Mouse (Mus musculus) macrophage (primary cell): ENCODE data around the gene Macrod2. TPM values are rescaled to one million over a fixed set of nuclear protein-coding genes. Genes with fewer than 3 reads are reported as not detected.

Experiments used
- H3K27ac ChIP-seq: fragments of 350-480 bp; formaldehyde crosslinking; 2 replicates; pipeline ENCODE4 v1.9.0; 2021
- H3K36me3 ChIP-seq: fragments of 350-480 bp; formaldehyde crosslinking; 2 replicates; pipeline ENCODE4 v1.9.0; 2021; ENCODE audit errors: inconsistent target
- H3K4me3 ChIP-seq: fragments of 350-480 bp; formaldehyde crosslinking; 2 replicates; pipeline ENCODE4 v1.9.0; 2021; ENCODE audit errors: inconsistent target
- H3K79me2 ChIP-seq: fragments of 350-480 bp; formaldehyde crosslinking; 2 replicates; pipeline ENCODE4 v1.9.0; 2021; ENCODE audit errors: inconsistent target
- WGBS: methylation state at CpG from one replicate; pipeline ENCODE4 v1.1.7; 2026; ENCODE audit warnings: inconsistent platforms; ENCODE audit not compliant: missing documents; 5-methylcytosine and 5-hydroxymethylcytosine counted together
- polyA plus RNA-seq: library from polyadenylated mRNA; stranded (reverse); fragments of 250-400 nt; gene quantifications from 3 replicates; pipeline ENCODE4 v1.2.4, GENCODE M21; 2018; ENCODE audit warnings: inconsistent platforms

Gene Macrod2
- polyA plus RNA-seq, 1 experiment from 2014 or later = 0.59 TPM

DNA sequence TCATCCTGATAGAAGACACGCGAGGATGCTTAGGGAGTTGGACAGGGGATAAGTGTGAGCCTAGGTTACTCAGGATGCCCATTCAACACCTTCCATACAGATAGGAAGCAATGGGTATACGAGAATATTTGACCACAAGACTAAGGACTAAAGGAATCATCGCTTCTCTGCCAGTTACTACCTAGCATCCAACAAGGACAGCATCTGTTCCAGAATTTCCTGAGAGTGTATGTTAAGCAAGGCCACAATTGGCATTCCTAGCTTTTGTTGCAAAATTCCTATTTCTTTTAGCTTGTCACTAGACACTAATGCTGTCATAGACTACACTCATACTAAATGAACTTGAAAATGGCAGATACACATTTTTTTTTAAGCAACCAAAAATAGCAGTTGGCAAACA lies 269.3 kb downstream of the Macrod2 start:
- Histone ChIP-seq H3K79me2 (no peaks in the 10 kb centered on the region), H3K27ac (no peak overlapping the region), H3K36me3 (no peaks in the 10 kb centered on the region), H3K4me3 (no peak overlapping the region)
- 87% methylated on average over 4 of the region's 4 CpGs for WGBS

DNA sequence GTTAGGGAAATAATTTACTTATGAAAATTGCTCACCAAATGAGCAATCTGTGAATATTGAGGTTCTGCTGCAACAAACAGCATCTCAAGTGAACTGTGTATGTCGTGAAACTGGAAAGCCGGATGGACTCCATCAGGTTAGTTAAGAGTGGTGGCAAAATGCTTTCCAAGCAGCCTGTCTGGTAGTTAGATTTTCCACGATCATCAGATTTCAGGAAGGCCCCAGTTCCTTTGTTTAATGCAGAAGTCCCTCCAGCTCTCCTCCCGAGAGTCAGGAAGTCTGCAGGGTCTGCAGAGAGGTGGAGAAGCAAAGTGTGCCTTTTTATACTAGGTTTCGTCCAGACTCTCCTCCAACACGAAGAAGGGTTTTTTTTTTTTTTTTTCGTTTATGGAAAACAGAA lies 271.7 kb downstream of the Macrod2 start:
- WGBS = 61% methylated on average over 6 of the region's 7 CpGs
- Histone ChIP-seq H3K4me3 (no peak overlapping the region), H3K27ac (no peak overlapping the region), H3K79me2 (no peaks in the 10 kb centered on the region), H3K36me3 (no peaks in the 10 kb centered on the region)

DNA sequence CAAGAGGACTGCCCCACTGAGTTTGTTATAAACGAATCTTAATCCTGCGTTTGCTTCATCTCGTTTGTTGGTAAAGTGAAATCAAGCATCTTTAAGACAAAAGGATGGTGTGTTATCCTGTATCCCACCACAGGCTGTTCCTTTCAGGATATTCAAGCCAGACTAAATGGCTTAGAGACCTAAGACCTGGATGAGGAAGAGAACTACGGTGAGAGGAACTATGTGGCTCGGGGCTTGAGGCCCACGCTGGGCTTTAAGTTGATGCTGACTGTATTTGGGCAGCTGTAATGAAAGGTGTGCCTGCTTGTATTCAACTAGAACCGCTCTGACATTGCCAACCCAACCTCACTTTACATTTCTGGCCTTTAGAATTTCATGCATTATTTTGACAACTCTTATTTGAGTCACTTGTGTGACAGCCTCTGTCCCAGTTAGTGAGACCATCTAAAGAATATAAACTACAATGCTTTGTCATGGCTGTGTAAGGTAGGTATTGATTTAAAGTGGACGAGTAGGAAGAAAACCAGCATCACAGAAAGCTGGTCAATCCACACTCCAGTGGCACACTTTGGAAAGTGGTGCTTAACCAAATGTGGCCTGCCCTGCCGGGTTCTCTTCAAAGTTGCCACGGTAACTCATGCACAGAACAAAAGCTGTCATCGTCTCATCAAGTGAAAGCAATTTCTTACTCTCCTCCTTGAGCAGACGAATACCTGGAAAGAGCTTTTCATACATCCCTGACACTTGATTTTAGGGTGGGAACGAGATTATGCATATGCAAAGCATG lies 272.3 kb downstream of the Macrod2 start:
- H3K4me3 ChIP-seq = no peak overlapping the region
- no peak overlapping the region for H3K27ac ChIP-seq
- no peaks in the 10 kb centered on the region for H3K36me3 ChIP-seq
- WGBS = 75% methylated on average over 13 of the region's 13 CpGs
- H3K79me2 ChIP-seq = no peaks in the 10 kb centered on the region

DNA sequence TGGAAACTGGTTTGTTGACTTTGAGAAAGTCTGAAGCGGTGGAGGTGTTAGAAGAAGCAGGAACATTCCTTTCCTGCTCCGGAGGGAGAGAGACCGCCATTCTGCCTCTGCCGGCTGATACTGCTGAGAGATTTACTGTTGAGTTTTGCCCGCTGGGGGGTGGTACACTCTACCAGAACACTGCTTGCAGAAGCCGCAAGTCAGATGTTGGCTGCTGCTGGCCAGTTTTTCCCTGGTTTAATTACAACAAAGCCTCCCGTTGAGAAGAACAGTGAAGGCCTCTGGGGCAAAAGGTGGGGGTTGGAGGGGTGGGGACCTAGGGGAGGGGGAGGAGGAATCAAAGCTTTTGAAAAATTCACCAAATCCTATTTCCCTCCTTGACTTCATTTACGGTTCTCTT lies 273.2 kb downstream of the Macrod2 start:
- 17% methylated on average over 8 of the region's 8 CpGs for WGBS
- Histone ChIP-seq H3K79me2 (no peaks in the 10 kb centered on the region), H3K36me3 (no peaks in the 10 kb centered on the region)

DNA sequence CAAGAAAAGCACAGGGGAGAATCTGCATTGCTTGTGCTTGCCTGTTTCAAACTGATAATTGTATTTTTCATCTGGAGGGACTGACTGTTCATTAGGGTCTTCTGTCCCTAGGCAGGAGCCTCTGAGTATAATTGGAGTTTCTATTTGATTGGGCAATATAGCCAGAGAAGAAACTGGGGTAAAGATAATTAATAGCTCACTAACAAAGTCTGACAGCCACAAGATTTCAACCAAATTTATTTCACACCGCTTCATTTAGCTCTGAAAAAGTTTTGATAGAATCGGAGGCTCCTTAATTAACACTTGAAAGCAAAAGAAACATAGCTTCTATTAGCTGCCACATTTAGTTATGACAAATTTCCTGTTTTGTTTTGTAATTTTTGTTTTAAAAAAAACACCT lies 274.0 kb downstream of the Macrod2 start:
- Histone ChIP-seq H3K4me3 (no peak overlapping the region), H3K36me3 (no peaks in the 10 kb centered on the region), H3K27ac (no peak overlapping the region), H3K79me2 (no peaks in the 10 kb centered on the region)
- WGBS = 95% methylated on average over 2 of the region's 2 CpGs

More for the DNA sequence above, 273.2 kb downstream of the Macrod2 start:
- Histone ChIP-seq H3K27ac (no peak overlapping the region), H3K4me3 (no peak overlapping the region)

DNA sequence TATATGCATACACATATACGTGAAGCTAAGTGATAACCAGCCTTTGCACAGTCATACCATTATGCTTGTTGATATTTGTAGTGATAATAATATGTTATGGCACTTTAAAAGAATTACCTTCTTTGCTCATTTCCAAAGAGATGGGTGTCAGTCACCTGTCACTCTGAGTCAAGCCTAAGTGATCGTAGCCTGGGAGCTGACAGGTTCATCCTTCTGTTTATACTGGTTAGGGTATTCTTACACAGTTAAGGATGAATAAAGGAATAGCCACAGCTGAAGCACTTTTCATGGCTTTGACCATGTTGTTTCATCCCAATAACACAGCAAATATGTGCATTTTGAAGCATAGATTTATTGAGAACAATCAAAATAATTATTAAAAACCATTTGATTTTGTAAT lies 274.7 kb downstream of the Macrod2 start:
- no peaks in the 10 kb centered on the region for H3K36me3 ChIP-seq
- no peak overlapping the region for H3K27ac ChIP-seq
- 86% methylated on average over 2 of the region's 2 CpGs for WGBS
- no peaks in the 10 kb centered on the region for H3K79me2 ChIP-seq
- H3K4me3 ChIP-seq = no peak overlapping the region

DNA sequence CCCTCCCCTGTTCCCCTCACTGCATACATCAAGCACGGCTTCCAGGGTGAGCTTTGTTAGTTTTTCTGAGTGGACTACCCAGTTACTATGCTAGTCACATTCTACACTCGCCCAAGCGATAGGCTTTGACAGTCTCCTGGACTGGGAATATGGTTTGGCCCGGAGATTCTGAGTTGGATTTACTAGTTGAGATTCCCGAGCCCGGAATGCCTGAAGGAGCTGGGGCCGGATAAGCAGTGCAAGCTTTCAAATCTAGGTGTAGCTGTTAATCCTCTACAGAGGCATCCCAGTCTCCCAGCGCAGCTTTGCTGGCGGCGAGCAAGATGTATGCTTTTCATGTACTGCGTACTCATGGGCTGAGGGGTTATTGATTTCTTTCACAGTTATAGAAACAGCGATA lies 275.3 kb downstream of the Macrod2 start:
- no peak overlapping the region for H3K27ac ChIP-seq
- 14% methylated on average over 12 of the region's 12 CpGs for WGBS
- no peak overlapping the region for H3K4me3 ChIP-seq
- no peaks in the 10 kb centered on the region for H3K79me2 ChIP-seq
- no peaks in the 10 kb centered on the region for H3K36me3 ChIP-seq

DNA sequence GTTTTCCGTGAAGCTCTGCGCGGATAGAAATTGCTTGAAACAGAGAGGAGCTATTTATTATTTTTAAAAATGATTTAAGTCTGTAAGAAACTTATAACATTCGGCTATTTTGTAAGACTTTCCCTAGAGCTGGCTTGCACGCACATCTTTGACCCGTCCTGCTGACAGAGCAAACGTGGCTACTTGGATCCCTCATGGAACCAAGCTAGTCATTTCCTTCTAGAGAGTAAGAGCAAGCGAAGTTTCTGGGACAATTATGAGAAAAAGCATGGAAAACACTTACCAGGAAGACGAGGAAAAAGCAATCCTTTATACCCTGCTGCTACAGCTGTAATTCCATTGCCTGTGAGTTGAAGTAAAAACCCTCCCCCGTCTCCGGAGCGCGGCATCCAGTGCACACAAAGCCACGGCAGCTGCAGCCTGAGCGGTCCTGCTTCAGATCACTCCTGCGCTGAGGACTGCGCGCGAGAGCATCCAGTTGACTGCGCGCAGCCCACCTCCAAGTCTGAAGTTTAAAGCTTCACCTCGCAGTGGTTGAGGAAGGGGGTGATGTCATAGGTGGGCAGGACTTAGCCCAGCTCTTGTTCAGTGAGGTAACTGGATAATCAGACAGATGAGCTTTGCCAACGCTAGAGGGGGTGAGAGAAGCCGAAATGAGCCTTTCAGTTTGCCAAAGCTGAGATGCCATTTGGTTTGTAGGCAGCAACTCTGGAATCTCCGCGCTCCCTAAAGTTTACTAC lies 276.0 kb downstream of the Macrod2 start, which contains the start of gene Flrt3:
Gene Flrt3, minus strand, starts transcription at position 507 of the 740 bp plus-strand sequence.
- WGBS = 6% methylated on average over 26 of the region's 26 CpGs
- H3K79me2 ChIP-seq = no peaks in the 10 kb centered on the region
- H3K4me3 ChIP-seq = peak within 1 kb of the TSS; percentile 14
- H3K36me3 ChIP-seq = no peaks in the 10 kb centered on the region
- no peak within 1 kb of the TSS for H3K27ac ChIP-seq

DNA sequence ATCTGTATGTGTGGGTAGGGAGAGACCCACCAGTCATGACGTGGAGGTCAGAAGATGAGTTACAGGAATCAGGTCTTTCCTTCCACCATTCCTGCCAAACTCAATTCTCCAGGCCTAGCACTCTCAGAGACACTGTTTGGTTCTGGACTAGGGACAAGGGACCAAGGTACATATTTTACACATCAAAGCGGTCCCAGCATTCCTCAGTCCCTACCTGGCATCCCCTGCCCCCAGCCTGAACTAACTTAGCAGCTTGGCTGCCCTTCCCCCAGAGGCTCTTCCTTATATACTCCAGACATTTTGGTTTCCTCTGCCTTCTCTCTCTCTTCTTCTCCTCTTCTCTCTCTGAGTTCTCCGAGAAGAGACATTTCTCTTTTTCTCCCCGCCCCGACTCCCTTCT lies 278.4 kb downstream of the Macrod2 start:
- no peaks in the 10 kb centered on the region for H3K79me2 ChIP-seq
- no peaks in the 10 kb centered on the region for H3K36me3 ChIP-seq
- WGBS = 96% methylated on average over 5 of the region's 5 CpGs
- H3K4me3 ChIP-seq = no peak overlapping the region
- no peak overlapping the region for H3K27ac ChIP-seq

DNA sequence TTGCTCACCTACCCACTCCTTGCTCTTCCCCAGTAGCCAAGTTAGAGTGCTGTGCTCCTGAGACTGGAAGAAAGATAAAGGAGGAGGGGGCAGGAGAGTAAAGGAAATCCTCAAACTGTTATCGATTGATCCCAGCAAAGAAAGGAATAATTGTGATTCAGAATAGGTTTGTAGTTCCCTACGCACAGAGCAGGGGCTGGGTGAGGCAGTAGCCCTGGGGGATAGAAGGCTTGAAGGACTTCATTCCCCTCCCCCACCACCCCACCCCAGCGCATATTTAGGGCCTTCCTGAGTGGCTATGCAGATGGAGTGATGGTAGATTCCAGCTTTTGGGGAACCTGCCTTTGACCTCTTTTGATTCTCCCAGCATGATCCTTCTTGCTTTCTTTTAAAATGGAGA lies 281.6 kb downstream of the Macrod2 start:
- Histone ChIP-seq H3K4me3 (no peak overlapping the region), H3K36me3 (no peaks in the 10 kb centered on the region), H3K27ac (no peak overlapping the region), H3K79me2 (no peaks in the 10 kb centered on the region)
- 70% methylated on average over 3 of the region's 3 CpGs for WGBS

DNA sequence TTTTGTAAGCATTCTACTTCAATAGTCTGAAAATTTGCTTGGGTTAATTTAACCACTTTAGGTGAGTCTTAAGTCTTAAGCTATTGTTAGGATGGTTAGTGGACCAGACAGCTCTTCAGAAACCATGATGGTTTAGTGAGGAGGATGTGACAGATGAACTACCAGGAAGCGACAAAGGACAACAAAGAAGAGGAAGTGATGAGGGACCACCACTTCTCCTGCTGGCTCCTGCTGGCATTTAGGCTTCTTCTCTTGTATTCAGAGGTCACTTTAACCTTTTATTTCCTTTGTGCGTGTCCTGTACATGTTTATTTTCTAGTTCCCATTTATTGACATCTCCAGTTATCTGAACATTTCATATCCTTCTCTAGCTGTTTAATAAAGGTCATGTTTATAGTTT lies 295.8 kb downstream of the Macrod2 start:
- Histone ChIP-seq H3K27ac (no peak overlapping the region), H3K36me3 (no peaks in the 10 kb centered on the region), H3K4me3 (no peak overlapping the region), H3K79me2 (no peaks in the 10 kb centered on the region)
- WGBS = 39% methylated on average over 2 of the region's 2 CpGs

DNA sequence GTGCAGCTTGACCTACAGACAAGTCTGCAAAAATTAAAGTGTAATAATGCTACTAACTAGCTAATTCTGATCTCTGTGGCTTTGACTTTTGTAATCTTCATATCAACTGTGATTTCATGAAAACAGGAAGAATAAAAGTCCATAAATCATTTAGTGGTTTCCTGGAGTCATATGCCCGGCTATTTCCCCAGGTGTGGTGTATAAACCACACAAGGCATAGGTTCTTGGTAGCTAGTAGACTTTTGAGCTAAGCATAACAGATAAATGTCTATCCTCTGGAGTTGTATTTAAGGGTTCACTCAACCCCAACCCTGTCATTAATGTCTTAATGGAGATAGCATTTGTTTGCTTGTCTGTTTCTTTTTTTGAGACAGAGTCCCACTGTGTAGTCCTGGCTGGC lies 296.3 kb downstream of the Macrod2 start:
- 8% methylated on average over 1 of the region's 1 CpGs for WGBS
- H3K36me3 ChIP-seq = no peaks in the 10 kb centered on the region
- H3K4me3 ChIP-seq = no peak overlapping the region
- no peaks in the 10 kb centered on the region for H3K79me2 ChIP-seq
- H3K27ac ChIP-seq = no peak overlapping the region

DNA sequence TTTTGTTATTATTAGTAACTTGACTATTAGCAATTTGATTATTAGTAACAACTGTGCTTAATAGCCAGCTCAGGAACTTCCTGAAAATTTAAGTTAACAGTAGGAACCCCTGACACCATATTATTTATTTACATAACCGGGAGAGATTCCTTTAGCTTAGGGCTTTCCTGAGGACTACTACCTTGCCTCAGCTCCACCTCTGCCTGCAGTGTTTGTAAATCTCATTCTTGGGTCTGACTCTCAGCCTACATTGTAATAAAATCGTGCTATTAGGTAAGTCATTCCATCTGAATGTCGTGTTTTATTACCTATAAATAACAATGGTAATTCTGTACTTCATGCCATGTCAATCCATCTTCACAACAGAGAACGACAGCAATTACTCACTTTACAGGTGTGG lies 297.4 kb downstream of the Macrod2 start:
- no peak overlapping the region for H3K4me3 ChIP-seq
- WGBS = 82% methylated on average over 4 of the region's 4 CpGs
- no peaks in the 10 kb centered on the region for H3K36me3 ChIP-seq
- no peak overlapping the region for H3K27ac ChIP-seq
- H3K79me2 ChIP-seq = no peaks in the 10 kb centered on the region

DNA sequence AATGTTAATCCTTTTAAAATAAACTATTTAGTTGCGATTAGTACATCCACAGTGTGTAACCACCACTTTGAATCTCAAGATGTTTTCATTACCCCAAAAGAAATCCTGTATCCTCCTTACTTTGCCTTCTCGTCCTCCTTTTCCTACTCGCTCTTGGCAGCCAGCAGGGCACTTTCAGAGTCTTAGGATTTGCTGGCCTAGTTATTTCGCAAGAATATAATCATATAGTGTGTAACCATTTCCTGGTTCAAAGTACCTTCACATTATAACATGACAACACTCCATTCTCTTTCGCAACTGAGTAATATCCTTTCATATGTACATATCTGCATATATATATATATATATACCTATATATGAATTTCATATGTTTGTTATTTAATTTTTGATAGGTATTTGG lies 298.7 kb downstream of the Macrod2 start:
- Histone ChIP-seq H3K27ac (no peak overlapping the region), H3K36me3 (no peaks in the 10 kb centered on the region), H3K79me2 (no peaks in the 10 kb centered on the region), H3K4me3 (no peak overlapping the region)
- 76% methylated on average over 5 of the region's 5 CpGs for WGBS

DNA sequence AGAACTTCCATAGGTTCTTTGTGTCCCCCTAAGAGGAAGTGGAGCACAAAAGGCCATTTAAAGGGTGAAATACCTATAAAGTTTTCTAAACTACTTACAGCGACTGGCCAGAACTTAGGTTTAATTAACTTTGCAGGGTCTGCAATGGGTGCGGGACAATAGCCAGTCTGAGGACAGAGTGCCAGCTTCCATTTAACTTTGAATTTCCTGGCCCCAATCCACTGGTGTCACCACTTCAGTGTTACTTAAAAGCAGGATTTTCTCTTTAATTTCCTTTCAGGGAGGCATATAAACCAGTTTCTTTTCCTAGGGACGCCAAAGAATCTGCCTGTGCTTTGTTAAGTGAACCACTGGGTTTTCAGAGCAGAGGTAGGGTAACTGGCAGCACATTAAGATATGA lies 303.5 kb downstream of the Macrod2 start:
- 89% methylated on average over 3 of the region's 3 CpGs for WGBS
- H3K27ac ChIP-seq = no peak overlapping the region

More for the DNA sequence above, 303.5 kb downstream of the Macrod2 start:
- no peak overlapping the region for H3K4me3 ChIP-seq
- H3K79me2 ChIP-seq = no peaks in the 10 kb centered on the region
- no peaks in the 10 kb centered on the region for H3K36me3 ChIP-seq
